Mouse (Mus musculus) limb, embryonic 11.5 days (tissue): ENCODE results near the gene Pkib. TPM values are rescaled to one million over a fixed set of nuclear protein-coding genes. Genes with fewer than 3 reads are reported as not detected.
A peak's percentile ranks its signal among the peaks of the same experiment; 100 is the strongest.

Experiments
- ATAC-seq: fragments of 200-750 bp; cut with Nextera tagmentation; 2 replicates; pipeline ENCODE4 v1.8.0; 2017; ENCODE audit warnings: low read depth; ENCODE audit not compliant: insufficient number of reproducible peaks, low FRiP score, low TSS enrichment
- DNase-seq: peaks from one replicate; pipeline ENCODE4 v3.0.0-alpha.2; 2015; ENCODE audit warnings: low spot score
- H3K27ac ChIP-seq: fragments of 300-500 bp; sonication (generic); replicated peaks from 2 replicates; pipeline ENCODE4 v1.5.1; 2014; ENCODE audit warnings: low read depth, mild to moderate bottlenecking, low read length
- H3K27me3 ChIP-seq: fragments of 300-500 bp; sonication (generic); 2 replicates; pipeline ENCODE4 v1.6.1; 2014; ENCODE audit warnings: mild to moderate bottlenecking, low read length, mixed read lengths; ENCODE audit not compliant: control insufficient read depth, insufficient read depth
- H3K36me3 ChIP-seq: fragments of 300-500 bp; sonication (generic); 2 replicates; pipeline ENCODE4 v1.6.1; 2014; ENCODE audit warnings: mild to moderate bottlenecking, low read length, moderate library complexity, mixed read lengths; ENCODE audit not compliant: control insufficient read depth, insufficient read depth
- H3K4me1 ChIP-seq: fragments of 300-500 bp; sonication (generic); 2 replicates; pipeline ENCODE4 v1.6.1; 2014; ENCODE audit warnings: low read length, mixed read lengths; ENCODE audit not compliant: control insufficient read depth, insufficient read depth
- H3K4me2 ChIP-seq: fragments of 300-500 bp; sonication (generic); 2 replicates; pipeline ENCODE4 v1.6.1; 2014; ENCODE audit warnings: low read depth, mild to moderate bottlenecking, moderate library complexity; ENCODE audit not compliant: severe bottlenecking
- H3K4me3 ChIP-seq: fragments of 300-500 bp; sonication (generic); 2 replicates; pipeline ENCODE4 v1.5.1; 2014; ENCODE audit warnings: low read depth, low read length
- H3K9ac ChIP-seq: fragments of 300-500 bp; sonication (generic); 2 replicates; pipeline ENCODE4 v1.6.1; 2014; ENCODE audit warnings: mild to moderate bottlenecking, low read length
- H3K9me3 ChIP-seq: fragments of 300-500 bp; sonication (generic); 2 replicates; pipeline ENCODE4 v1.6.1; 2016; ENCODE audit warnings: low read length; ENCODE audit not compliant: control insufficient read depth
- WGBS: fragments of 180-500 bp; shearing (Covaris S2); extraction: QIAGEN DNeasy Blood & Tissue Kit; methylation state at CpG from one replicate; pipeline ENCODE4 v1.1.7; 2014; 5-methylcytosine and 5-hydroxymethylcytosine counted together
- polyA plus RNA-seq: library from polyadenylated mRNA; unstranded; fragments of >200 nt; fragmentation: Nextera tagmentation; extraction: Ambion mirVana; gene quantifications from 2 replicates; pipeline ENCODE4 v1.2.1, GENCODE M21; 2014

Gene Pkib
- polyA plus RNA-seq, 1 experiment from 2014 or later, result 0.17 TPM

DNA sequence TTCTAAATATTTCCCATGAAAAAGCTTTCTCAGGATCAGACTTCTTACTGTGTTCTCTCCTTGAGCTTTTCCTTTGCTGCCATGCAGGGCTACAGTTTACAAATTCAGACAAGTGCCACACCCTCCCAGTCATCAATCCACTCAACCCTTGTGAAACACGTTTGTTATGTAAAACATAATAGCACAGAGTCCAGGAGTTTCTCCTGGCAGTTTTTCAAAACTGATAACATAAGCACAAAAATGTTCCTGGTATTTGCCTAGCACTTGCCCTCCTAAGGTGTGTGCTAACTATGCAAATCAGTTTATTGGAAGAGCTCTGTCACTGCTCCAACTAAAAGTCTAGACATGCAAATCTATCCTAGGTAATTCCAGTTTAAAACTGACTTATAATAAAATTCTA lies 131.3 kb downstream of the Pkib start:
- ATAC-seq (no peak), DNase-seq (no peak)
- 37% methylated on average over 1 of the region's 1 CpGs for WGBS
- Histone ChIP-seq H3K9me3 (no peaks in the 10 kb centered on the region), H3K36me3 (no peaks in the 10 kb centered on the region), H3K27ac (no peak overlapping the region), H3K27me3 (no peaks in the 10 kb centered on the region), H3K4me3 (no peak overlapping the region), H3K4me2 (no peak overlapping the region), H3K4me1 (no peaks in the 10 kb centered on the region), H3K9ac (no peak overlapping the region)

GRCm38 (mm10) chr10:57783289-57784130 lies 151.7 kb downstream of the Pkib start:
- H3K36me3 ChIP-seq, result no peaks in the 10 kb centered on the region
- DNase-seq, result no peak
- no peaks in the 10 kb centered on the region for H3K27me3 ChIP-seq
- no peak overlapping the region for H3K4me3 ChIP-seq
- 40% methylated on average over 12 of the region's 13 CpGs for WGBS
- no peak for ATAC-seq
- no peak overlapping the region for H3K4me2 ChIP-seq
- H3K4me1 ChIP-seq, result no peaks in the 10 kb centered on the region
- H3K27ac ChIP-seq, result no peak overlapping the region
- no peaks in the 10 kb centered on the region for H3K9me3 ChIP-seq
- no peak overlapping the region for H3K9ac ChIP-seq

- no peak for ATAC-seq
Observed at GRCm38 (mm10) chr10:57784131-57784875, 152.5 kb downstream of the Pkib start.

GRCm38 (mm10) chr10:57784876-57785150 lies 153.0 kb downstream of the Pkib start, which contains the start of gene Fabp7:
Gene Fabp7 (plus strand): TSS chr10:57784881.
- Histone ChIP-seq H3K36me3 (no peaks in the 10 kb centered on the region), H3K4me1 (no peaks in the 10 kb centered on the region), H3K27me3 (no peaks in the 10 kb centered on the region), H3K27ac (no peak within 1 kb of the TSS), H3K9ac (no peak within 1 kb of the TSS), H3K9me3 (no peaks in the 10 kb centered on the region), H3K4me3 (no peak within 1 kb of the TSS), H3K4me2 (no peak within 1 kb of the TSS)
- no peak for DNase-seq
- 29% methylated on average over 7 of the region's 7 CpGs for WGBS
- no peak for ATAC-seq

More at GRCm38 (mm10) chr10:57784131-57784875, 152.5 kb downstream of the Pkib start:
- no peak overlapping the region for H3K4me3 ChIP-seq
- no peaks in the 10 kb centered on the region for H3K4me1 ChIP-seq
- no peak overlapping the region for H3K4me2 ChIP-seq
- H3K27ac ChIP-seq, result no peak overlapping the region
- H3K9me3 ChIP-seq, result no peaks in the 10 kb centered on the region
- no peaks in the 10 kb centered on the region for H3K36me3 ChIP-seq
- no peak overlapping the region for H3K9ac ChIP-seq
- 21% methylated on average over 7 of the region's 7 CpGs for WGBS
- DNase-seq, result peak; percentile 25
- no peaks in the 10 kb centered on the region for H3K27me3 ChIP-seq

GRCm38 (mm10) chr10:57785552-57785951 lies 153.8 kb downstream of the Pkib start:
- DNase-seq (no peak), ATAC-seq (no peak)
- no peaks in the 10 kb centered on the region for H3K4me1 ChIP-seq
- H3K27ac ChIP-seq, result no peak overlapping the region
- H3K27me3 ChIP-seq, result no peaks in the 10 kb centered on the region
- no peaks in the 10 kb centered on the region for H3K9me3 ChIP-seq
- no peak overlapping the region for H3K4me2 ChIP-seq
- no peak overlapping the region for H3K9ac ChIP-seq
- H3K36me3 ChIP-seq, result no peaks in the 10 kb centered on the region
- 54% methylated on average over 2 of the region's 2 CpGs for WGBS
- no peak overlapping the region for H3K4me3 ChIP-seq

Other genes with a start within 250 kb of the Pkib start
- 45.3 and 49.7 TPM in 2 replicates for gene Hsf2, start 145.6 kb upstream of the Pkib start, polyA plus RNA-seq
- gene Serinc1, start 99.5 kb upstream of the Pkib start, polyA plus RNA-seq, result 152 and 158 TPM in 2 replicates
- 2.7 TPM in 2 replicates for gene Fabp7, start 152.9 kb downstream of the Pkib start, polyA plus RNA-seq
- 5.9 and 7.9 TPM in 2 replicates for gene Smpdl3a, start 162.4 kb downstream of the Pkib start, polyA plus RNA-seq